Mouse (Mus musculus): ENCODE data around the gene Mup5. TPM values are rescaled to one million over a fixed set of nuclear protein-coding genes. Genes with fewer than 3 reads are reported as not detected.
"Not testable (repeated sequence)": the region's sequence is repeated elsewhere in the genome, so short reads cannot be mapped to it uniquely, and the experiment has no call there.

Mup5 gene
- total RNA-seq (2015) (not detected in 2 replicates), total RNA-seq (2017) (not detected in 2 replicates)

GRCm38 (mm10) chr4:61834952-61835708 is at the start of gene Mup5:
Gene Mup5 (minus strand): TSS chr4:61835233.
- no peak for ATAC-seq (replicated peaks; ENCODE audit: poor library complexity)

- no peak for ATAC-seq (replicated peaks; ENCODE audit: poor library complexity)
Measured at GRCm38 (mm10) chr4:61858160-61858559, 23.1 kb upstream of the Mup5 start.

GRCm38 (mm10) chr4:61855831-61856698 is 21.0 kb upstream of the Mup5 start:
- no peak for ATAC-seq (replicated peaks; ENCODE audit: poor library complexity)

- no peak for ATAC-seq (replicated peaks; ENCODE audit: poor library complexity)
Measured at GRCm38 (mm10) chr4:61855344-61855743, 20.3 kb upstream of the Mup5 start.

- no peak for ATAC-seq (replicated peaks; ENCODE audit: poor library complexity)
Measured at GRCm38 (mm10) chr4:61844758-61845455, 9.9 kb upstream of the Mup5 start.

GRCm38 (mm10) chr4:61829211-61829610 is 5.8 kb downstream of the Mup5 start:
- no peak for ATAC-seq (replicated peaks; ENCODE audit: poor library complexity)

GRCm38 (mm10) chr4:61823185-61823584 is 11.8 kb downstream of the Mup5 start:
- ATAC-seq (replicated peaks; ENCODE audit: poor library complexity), result no peak

- ATAC-seq (replicated peaks; ENCODE audit: poor library complexity), result not testable (repeated sequence)
Measured at GRCm38 (mm10) chr4:61822541-61822940, 12.5 kb downstream of the Mup5 start.

- ATAC-seq (replicated peaks; ENCODE audit: poor library complexity), result no peak
Measured at GRCm38 (mm10) chr4:61815602-61816001, 19.4 kb downstream of the Mup5 start.

- no peak for ATAC-seq (replicated peaks; ENCODE audit: poor library complexity)
Measured at GRCm38 (mm10) chr4:61813435-61813834, 21.6 kb downstream of the Mup5 start.

GRCm38 (mm10) chr4:61811193-61811592 is 23.8 kb downstream of the Mup5 start:
- not testable (repeated sequence) for ATAC-seq (replicated peaks; ENCODE audit: poor library complexity)

GRCm38 (mm10) chr4:61808926-61809325 is 26.1 kb downstream of the Mup5 start:
- not testable (repeated sequence) for ATAC-seq (replicated peaks; ENCODE audit: poor library complexity)

- not testable (repeated sequence) for ATAC-seq (replicated peaks; ENCODE audit: poor library complexity)
Measured at GRCm38 (mm10) chr4:61789699-61790098, 45.3 kb downstream of the Mup5 start.

GRCm38 (mm10) chr4:61784231-61784630 is 50.8 kb downstream of the Mup5 start:
- ATAC-seq (replicated peaks; ENCODE audit: poor library complexity), result not testable (repeated sequence)

- not testable (repeated sequence) for ATAC-seq (replicated peaks; ENCODE audit: poor library complexity)
Measured at GRCm38 (mm10) chr4:61782169-61782568, 52.9 kb downstream of the Mup5 start, which contains the start of gene Mup19. Gene Mup19 (minus strand): TSS chr4:61782269.

Other genes with a start within 250 kb of the Mup5 start
- not detected in 2 replicates for gene Mup17, start 239.4 kb downstream of the Mup5 start, total RNA-seq (2015)
- gene Mup17, start 239.4 kb downstream of the Mup5 start, total RNA-seq (2017), result not detected in 2 replicates
- gene Mup18, start 161.1 kb downstream of the Mup5 start, total RNA-seq (2015), result not detected in 2 replicates
- not detected in 2 replicates for gene Mup18, start 161.1 kb downstream of the Mup5 start, total RNA-seq (2017)
- not detected in 2 replicates for gene Mup19, start 53.0 kb downstream of the Mup5 start, total RNA-seq (2015)
- gene Mup19, start 53.0 kb downstream of the Mup5 start, total RNA-seq (2017), result not detected in 2 replicates
- not detected in 2 replicates for gene Mup20, start 218.9 kb upstream of the Mup5 start, total RNA-seq (2015)
- not detected in 2 replicates for gene Mup20, start 218.9 kb upstream of the Mup5 start, total RNA-seq (2017)